8 mouse cellular contexts compared by ENCODE assay signal in genomic region chr17:56183658-56184103, GRCm38 (mm10). TPM values are rescaled to one million over a fixed set of nuclear protein-coding genes. Genes with fewer than 3 reads are reported as not detected.
DNase-seq lines count a peak whose midpoint lies in the region; ATAC-seq lines count a peak whose summit lies in the region.

Mydgf (minus strand) TSS chr17:56183920.

- H3K4me3 ChIP-seq in lung, embryonic 16.5 days (ENCODE audit: low read length) = peak within 1 kb of the TSS; percentile 64

- under 1% methylated on average over 47 of the region's 47 CpGs for WGBS in lung, embryonic 16.5 days

- ATAC-seq in hematopoietic stem cell, adult 5-6 weeks (replicated peaks in 1 of 2; ENCODE audit: insufficient read depth in 1 of 2, low FRiP score in 2 of 2, low TSS enrichment in 1 of 2, low read depth in 1 of 2, poor library complexity in 2 of 2, severe bottlenecking in 2 of 2) = peak; percentile 97
- peak; percentile 90 for ATAC-seq in lung, embryonic 16.5 days (ENCODE audit: low read depth)

- H3K9me3 ChIP-seq in lung, embryonic 16.5 days (ENCODE audit: control insufficient read depth, low read length) = no peaks in the 10 kb centered on the region

- peaks cover 18% of the 10 kb centered on the region for H3K36me3 ChIP-seq in lung, embryonic 16.5 days (ENCODE audit: control insufficient read depth, insufficient read depth, low read length)

- peaks cover 12% of the 10 kb centered on the region for H3K4me1 ChIP-seq in lung, embryonic 16.5 days (replicated peaks; ENCODE audit: control insufficient read depth, insufficient read depth, low read length)

- DNase-seq in MEL-GATA-1-ER (ENCODE audit: extremely low read depth, low read depth) = peak; percentile 75
- peak; percentile 94 for DNase-seq in cerebellum, adult 8-10 months
- peak; percentile 91 for DNase-seq in forelimb bud, embryonic 11.5 days (ENCODE audit: low read depth, low spot score)
- peak; percentile 90 for DNase-seq in layer of hippocampus, adult 9-10 months (ENCODE audit: low spot score)
- peak; percentile 86 for DNase-seq in ovary, postnatal 10 days (ENCODE audit: low spot score)
- peak; percentile 90 to 91 for DNase-seq in thymus, postnatal 10 days (ENCODE audit: low spot score in 2 of 2)

- peak within 1 kb of the TSS; percentile 74 for H3K9ac ChIP-seq in lung, embryonic 16.5 days (ENCODE audit: low read length)

- H3K27me3 ChIP-seq in lung, embryonic 16.5 days (ENCODE audit: control insufficient read depth, insufficient read depth, low read depth, low read length) = no peaks in the 10 kb centered on the region

- H3K27ac ChIP-seq in lung, embryonic 16.5 days (ENCODE audit: low read length) = peak within 1 kb of the TSS; percentile 65

- peak within 1 kb of the TSS; percentile 83 for H3K4me2 ChIP-seq in lung, embryonic 16.5 days (ENCODE audit: low read depth, low read length)

RNA-seq across cellular contexts. Expression of gene Mydgf, which starts in this region (rescaled TPM):
- total RNA-seq in hematopoietic stem cell, adult 5-6 weeks (2017) = 21.7 and 31.0 TPM in 2 replicates
- 93.0 and 110 TPM in 2 replicates for polyA plus RNA-seq in lung, embryonic 16.5 days (2015; fragmentation: Nextera tagmentation; extraction: Ambion mirVana)

Comparison
In these comparisons a context has a peak if more than half of its experiments do, and no peak if none do; other contexts are left out.
1. Peak in every context shown above with its lines: DNase-seq, ATAC-seq, H3K4me3 ChIP-seq and H3K27ac ChIP-seq.